Mouse (Mus musculus) left cerebral cortex, adult 18-20 months (tissue): ENCODE data around the gene Olfr304. TPM values are rescaled to one million over a fixed set of nuclear protein-coding genes. Genes with fewer than 3 reads are reported as not detected.
"Not testable (repeated sequence)": the region's sequence is repeated elsewhere in the genome, so short reads cannot be mapped to it uniquely, and the experiment has no call there.

Experiments used
- DNase-seq, 2 experiments: peaks; one replicate each; pipeline ENCODE4 v3.0.0; 2021 to 2022; ENCODE audit warnings: low spot score in 2 of 2, mixed read lengths in 1 of 2
- long read RNA-seq, 2 experiments: library from polyadenylated mRNA; stranded (forward); transcript quantifications; one replicate each; pipeline ENCODE4 v2.0.0; 2021
- total RNA-seq, 2 experiments: library from RNA; stranded (reverse); gene quantifications; 2 replicates each; pipeline ENCODE4 v1.2.3; 2021

Gene Olfr304
- not detected for total RNA-seq
- long read RNA-seq, experiment 1: 0 reads
- long read RNA-seq, experiment 2: 0 reads

DNA sequence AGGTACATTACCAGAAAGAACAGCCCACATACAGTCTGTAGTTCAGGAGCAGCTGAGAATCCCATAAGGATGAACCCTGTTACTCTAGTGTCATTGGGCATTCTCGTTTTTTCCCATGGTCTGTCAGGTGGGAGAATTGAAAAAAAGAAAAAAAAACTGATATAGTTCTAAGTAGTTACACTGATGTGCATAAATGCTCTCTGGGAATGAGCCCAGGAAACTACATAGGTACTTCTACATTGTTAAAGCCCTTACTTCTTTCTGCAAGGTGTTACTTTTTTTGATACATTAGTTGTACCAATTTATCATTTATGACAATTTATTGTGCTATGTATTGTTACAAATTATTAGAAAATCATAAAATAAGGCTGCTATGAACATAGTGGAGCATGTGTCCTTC lies at the start of gene Olfr304:
Gene Olfr304 (minus strand): TSS at position 101 of the 400 bp plus-strand sequence.
- no peak for DNase-seq

DNA sequence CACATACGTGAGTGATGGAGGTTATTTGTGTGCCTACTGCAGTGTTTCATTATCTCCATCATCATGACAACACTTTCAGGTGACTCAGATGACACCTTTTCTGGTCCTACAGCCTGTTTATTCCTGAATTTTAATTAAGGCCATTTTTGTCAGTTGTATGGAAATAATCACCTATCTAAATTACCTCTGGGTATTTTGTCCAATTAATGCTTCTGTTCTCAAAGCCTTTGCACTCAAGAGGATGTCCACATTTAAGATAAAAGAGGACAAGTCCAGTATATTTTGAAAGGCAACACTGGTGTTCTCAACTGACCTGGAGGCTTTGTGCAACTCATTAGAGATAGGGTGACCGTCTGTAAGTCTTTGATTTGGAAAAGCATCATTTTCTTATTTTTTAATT lies 17.1 kb upstream of the Olfr304 start, which contains the start of gene Olfr301:
Gene Olfr301 (plus strand): TSS at position 301 of the 400 bp plus-strand sequence.
- no peak for DNase-seq

DNA sequence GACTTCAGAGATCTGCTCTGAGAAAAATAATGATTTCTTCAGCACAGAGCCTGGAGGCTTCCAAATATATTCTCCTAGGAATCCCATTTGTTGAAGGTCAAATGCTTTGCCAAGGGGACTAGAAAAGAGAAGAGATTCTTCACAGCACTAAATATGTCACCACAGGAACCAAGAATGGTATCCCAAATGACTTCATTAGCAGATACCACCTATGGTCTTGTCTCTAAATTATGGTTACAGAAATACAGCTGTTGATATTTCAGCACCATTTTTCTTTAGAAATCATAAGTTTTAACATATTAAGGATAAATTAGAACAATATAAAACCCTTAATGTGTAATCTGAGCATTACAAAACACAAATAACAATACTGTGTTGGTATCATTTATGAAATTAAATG lies 11.2 kb upstream of the Olfr304 start, which contains the start of gene Olfr303:
Gene Olfr303 (minus strand): TSS at position 101 of the 400 bp plus-strand sequence.
- no peak for DNase-seq

DNA sequence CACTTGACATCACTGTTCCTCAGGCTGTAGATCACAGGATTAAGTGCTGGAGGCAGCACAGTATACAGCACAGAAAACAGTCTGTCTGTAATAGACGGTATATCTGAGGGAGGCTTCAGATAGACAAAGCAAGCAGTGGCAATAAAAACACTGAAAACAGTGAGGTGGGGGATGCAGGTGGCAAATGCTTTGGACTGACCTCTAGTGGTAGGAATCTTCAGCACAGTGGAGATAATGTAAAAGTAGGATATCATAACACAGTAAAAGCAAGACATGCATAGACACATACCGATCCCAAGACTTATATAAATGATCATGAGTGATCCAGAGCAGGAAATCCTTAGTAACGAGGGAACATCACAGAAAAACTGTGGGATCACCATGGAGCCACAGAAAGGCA lies 689 bp downstream of the Olfr304 start:
- DNase-seq: no peak

DNA sequence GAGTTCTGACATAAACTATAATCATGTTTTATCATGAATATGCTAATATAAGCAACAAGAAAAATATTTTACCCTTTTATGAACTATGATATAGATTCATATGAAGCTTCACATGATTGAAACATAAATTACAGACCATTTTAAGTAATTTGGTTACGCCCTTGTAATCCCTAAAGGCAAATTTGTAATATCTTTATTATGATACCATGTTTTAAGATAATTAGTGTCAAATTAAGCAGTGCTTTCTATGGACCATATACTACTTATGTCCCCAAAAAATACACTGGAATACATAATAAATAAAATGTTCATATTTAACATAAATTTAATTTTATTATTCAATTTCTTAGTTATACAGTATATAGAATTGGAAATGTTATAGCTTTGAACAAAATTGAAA lies 19.6 kb downstream of the Olfr304 start, which contains the start of gene Olfr305:
Gene Olfr305 (minus strand): TSS at position 101 of the 400 bp plus-strand sequence.
- no peak for DNase-seq

DNA sequence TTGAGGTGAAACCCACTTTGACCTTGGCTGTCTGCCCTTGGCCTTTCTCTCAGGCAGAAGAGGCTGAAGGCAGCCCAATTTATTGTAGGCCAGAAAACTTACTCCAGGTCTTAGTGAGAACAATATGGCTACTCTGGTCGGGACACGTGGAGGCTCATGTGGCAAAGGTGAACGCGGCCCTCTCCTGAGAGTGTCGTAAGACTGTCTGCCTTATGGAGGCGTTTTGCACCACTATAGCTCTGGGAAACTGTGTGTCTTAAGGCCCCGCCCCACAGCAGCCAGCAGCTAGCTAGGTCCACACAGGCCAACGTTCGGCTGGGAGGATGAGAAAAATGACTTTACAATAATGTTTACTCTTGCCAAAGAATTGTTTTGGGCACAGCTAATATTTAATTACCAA lies 40.2 kb downstream of the Olfr304 start:
- DNase-seq: not testable (repeated sequence)

DNA sequence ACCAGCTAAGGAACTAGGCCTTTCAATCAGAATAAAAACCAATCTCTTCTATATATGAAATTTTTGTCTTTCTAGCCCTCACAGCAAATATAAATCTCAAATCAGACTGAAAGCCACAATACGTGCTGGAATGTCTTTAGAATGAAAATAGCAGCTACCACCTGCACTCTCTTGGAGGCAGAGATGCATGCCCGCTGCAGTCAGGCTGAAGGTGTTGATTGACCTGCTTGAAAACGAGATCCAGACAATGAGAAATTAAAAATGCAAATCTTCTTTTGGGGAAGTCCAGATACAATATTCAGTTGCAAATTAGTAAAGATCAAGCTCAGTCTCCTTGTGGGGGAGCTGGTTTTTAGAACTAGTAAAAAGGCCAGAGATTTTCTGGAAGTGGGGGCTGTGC lies 42.2 kb downstream of the Olfr304 start:
- no peak for DNase-seq

DNA sequence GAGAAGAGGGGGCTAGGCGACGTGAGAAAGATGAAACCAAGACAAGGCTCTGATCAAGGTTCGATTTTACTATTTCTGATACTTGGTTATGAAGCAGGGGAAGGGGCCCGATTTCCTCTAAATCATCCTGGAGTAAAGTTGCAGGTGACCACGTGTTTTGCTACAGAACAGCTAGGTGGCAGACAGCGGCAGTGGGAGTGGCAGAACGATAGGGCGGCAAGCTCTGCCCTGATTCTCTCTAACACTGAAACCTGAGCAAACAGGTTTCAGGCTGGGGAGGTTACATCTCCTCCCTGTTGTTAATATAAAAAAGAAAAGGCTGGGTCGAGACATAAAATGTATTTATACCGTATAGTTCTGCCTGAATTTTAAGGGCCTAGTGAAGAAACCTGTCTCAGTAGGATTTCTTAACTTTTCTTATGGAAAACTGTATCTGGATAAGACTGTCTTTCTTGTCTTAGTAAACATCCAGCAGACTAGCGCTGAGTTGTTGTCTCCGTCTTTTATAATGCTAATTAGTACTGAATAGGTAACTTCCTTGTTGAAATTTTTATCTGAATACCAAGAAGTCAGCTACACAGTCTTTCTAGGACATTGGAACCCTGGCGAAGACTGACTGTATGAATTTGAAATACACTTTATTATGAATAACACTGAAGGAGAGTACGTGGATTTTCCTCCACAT lies 43.4 kb downstream of the Olfr304 start:
- DNase-seq: no peak

DNA sequence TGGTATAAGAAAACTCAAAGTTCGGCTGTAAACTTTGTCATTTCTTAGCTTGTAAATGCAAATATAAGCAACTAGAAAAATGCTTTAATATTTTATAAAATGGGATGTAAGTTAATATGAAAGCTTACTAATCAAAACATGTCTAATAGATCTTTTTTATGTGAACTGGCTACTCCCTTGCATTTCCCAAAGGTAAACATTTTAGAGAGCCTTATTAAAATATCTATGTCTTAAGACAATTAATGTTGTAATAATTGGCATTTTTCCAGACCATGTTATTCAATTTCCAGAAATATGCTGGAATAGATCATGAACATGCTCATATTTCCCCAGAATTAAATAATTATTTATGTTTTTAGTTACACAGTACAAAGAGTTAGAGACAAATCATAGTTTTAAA lies 49.0 kb downstream of the Olfr304 start, which contains the start of gene Olfr307:
Gene Olfr307 (minus strand): TSS at position 101 of the 400 bp plus-strand sequence.
- DNase-seq: no peak

Other genes starting within 250 kb of the Olfr304 start
- not detected for gene Vmn2r75, start 214.9 kb downstream of the Olfr304 start, total RNA-seq
- not detected for gene Vmn2r76, start 140.3 kb downstream of the Olfr304 start, total RNA-seq
- not detected for gene Olfr310, start 109.5 kb downstream of the Olfr304 start, total RNA-seq
- not detected for gene Olfr309, start 73.0 kb downstream of the Olfr304 start, total RNA-seq
- not detected for gene Olfr308, start 61.0 kb downstream of the Olfr304 start, total RNA-seq
- gene Olfr307, start 49.1 kb downstream of the Olfr304 start, total RNA-seq: not detected
- gene Olfr305, start 19.7 kb downstream of the Olfr304 start, total RNA-seq: not detected
- not detected for gene Olfr303, start 11.1 kb upstream of the Olfr304 start, total RNA-seq
- gene Olfr301, start 17.2 kb upstream of the Olfr304 start, total RNA-seq: not detected
- not detected for gene Olfr299, start 73.3 kb upstream of the Olfr304 start, total RNA-seq
- not detected for gene Olfr298, start 105.8 kb upstream of the Olfr304 start, total RNA-seq
- gene Olfr297, start 133.3 kb upstream of the Olfr304 start, total RNA-seq: not detected
- not detected for gene Olfr295, start 197.2 kb upstream of the Olfr304 start, total RNA-seq
- gene Olfr294, start 230.0 kb upstream of the Olfr304 start, total RNA-seq: not detected